Mouse (Mus musculus) 416B (cell line): ENCODE measurements at regions not wholly inside any gene's neighbourhood (a gene's known extent, or its start where the extent isn't known, plus 50 kb on each side); places are given as distances from the start of the nearest gene placed in this dataset.

Experiments used
- DNase-seq: peaks from one replicate; pipeline ENCODE4 v3.0.0; 2011; ENCODE audit warnings: low read depth

DNA sequence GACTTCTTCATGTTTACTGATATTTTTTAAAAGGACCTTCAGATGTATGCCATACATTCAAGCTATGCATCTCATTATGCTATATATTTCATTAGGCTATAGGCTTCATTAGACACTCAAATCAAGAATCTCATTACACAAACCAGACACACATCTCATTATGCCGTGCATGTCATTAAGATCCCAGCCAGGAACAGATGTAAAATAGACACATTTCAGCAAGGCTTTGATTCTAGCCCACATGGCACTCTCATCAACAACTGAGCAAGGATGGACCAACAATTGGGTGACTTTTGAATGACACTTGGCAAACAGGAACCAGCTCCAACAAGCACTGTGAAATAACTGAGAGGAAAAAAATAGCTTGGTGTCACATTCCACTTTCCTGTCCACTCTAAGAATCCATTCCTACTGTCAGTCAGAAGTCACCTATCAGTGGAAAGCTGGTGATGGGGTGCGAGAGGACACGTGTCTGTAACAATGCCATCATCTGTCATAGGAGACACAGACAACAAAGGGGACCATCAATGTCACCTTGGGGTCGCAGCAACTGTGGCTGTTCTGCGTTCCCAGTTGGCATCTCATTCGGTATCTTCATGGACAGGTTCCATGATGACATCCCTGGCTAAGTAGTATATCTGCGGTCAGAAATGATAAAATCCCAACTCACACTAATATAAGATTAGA lies 466.0 kb downstream of the Epha4 start:
- no peak for DNase-seq

- DNase-seq: no peak
These were observed 463.6 kb downstream of the Epha4 start for GRCm38 (mm10) chr1:77051239-77051638.

DNA sequence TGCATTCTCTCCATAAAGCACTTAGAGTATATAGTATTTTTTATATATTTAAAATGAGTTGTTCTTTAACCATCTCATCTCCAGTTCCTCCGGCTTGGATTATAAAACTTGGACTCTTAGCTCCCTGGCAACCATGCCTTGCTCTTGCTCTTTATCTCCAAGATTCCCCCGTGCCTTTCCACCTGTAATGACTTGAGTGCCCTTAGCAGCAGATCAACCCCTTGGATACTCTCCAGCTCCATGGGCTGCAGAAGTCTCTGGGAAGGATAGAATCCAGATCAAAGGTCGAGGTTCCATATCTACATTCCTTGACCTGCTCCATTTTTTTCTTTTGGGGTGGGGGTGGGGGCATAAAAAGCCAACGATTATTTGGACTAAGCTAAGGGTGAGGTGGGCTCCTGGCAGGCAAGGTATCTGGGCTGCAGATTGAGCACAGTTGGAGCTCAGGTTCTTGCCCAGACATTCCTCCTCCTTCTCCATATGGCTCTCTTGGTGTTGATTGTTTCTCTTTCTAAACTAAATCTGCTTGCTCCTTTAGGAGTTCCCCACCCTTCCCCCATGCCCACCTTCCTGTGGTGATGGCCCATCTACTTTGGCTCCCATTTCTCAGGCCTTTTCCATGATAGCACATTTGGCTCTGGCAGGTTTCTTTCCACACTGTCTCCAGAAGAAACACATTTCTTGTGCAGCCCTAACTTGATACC lies 460.9 kb downstream of the Epha4 start:
- DNase-seq: no peak

DNA sequence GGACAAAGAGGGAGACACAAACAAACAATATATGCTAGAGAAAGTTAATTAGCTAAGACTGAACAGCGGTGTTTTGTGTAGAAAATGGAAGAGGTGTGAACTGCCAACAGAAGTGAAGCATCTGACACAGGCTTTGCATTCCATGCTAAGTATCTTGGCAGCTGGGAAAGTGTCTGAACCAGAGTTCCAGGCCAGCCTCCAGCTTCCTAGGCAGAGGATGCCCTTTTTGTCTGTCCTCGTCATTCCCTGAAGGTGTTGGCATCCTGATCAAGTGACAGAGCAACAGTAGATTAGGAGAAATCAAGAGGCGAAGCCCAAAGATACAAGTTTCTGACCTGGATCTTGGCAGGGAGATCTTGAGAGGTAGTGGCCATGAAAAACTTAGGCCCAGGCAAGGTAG lies 452.4 kb downstream of the Epha4 start:
- DNase-seq: no peak

DNA sequence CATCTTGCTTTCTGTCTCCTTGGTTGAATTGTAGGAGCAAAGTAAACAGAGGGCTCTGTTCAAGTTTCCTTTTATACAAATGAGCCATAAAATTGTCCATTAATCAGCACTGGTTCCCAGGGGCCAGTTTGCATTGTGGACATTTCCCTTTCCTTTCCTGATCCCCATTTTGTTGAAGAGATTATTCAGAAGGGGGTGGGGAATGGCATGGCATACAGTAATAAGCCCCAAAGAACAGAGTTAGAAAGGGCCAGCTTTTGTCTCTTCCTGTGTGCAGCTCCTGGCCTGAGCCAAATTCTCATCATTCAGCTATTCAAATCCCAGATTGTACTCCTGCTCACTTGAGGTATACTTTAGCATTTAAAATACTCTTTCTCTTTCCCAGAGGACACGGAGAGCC lies 441.8 kb downstream of the Epha4 start:
- DNase-seq: no peak

DNA sequence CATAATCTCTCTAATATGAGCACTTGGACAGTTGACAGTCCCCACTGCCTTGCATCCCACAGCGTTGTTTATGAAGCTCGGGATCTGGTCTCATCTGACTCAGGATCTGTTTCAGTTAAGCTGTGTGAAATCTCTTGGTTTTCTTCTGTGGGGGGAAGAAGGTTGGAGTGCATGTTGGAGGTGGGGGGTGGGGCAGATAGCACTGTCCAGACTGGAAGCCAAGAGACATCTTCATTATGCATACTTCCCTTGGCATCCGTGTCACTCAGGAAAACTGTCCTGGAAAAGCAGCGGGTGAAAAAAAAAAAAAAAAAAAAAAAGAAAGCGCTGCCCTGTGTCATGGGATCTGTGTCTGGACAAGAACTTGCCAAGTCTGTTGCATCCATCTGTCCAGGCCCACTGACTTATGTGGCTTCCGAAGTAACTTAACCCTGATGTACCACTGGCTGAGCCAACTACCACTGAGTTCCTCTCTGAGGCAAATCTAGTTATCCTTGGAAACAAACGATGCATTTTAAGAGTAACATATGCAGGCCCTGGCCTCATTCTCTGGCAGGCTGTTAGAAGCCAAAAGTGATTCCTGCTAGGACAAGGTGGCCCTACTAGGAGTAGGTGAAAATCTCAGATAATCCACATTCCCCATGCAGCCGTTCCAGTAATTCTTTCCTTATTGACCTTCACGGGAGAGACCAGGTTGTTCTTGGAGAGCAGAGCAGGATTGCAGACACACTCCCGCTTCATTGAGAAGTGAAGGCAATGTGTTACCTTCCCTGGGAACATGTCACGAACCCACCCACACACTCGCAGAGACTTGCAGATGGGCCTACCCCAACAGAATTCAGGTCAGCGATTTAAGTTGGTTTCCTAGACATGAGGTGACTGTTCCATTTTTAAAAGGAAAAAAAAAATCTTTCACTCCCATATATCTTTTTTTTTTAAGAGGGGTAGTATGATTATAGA lies 439.7 kb downstream of the Epha4 start:
- DNase-seq: no peak

DNA sequence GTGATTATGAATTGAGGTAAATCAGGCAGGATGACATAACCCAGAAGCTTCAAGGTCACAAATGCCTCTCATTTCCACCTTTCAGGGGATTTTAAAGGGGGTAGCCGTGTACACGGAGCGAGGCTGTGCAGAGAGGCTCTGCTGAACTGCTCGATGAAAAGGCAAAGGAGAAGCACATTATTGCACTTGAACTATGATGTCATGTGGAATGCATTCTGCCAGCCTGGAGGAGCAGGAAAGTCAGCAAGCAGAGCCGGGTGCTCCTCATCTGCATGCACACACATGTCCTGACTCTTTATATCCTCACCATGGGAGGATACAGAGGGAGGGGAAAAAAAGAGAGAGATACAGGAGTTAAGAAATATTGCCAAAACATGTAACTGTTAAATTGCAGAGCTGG lies 434.1 kb downstream of the Epha4 start:
- DNase-seq: no peak

DNA sequence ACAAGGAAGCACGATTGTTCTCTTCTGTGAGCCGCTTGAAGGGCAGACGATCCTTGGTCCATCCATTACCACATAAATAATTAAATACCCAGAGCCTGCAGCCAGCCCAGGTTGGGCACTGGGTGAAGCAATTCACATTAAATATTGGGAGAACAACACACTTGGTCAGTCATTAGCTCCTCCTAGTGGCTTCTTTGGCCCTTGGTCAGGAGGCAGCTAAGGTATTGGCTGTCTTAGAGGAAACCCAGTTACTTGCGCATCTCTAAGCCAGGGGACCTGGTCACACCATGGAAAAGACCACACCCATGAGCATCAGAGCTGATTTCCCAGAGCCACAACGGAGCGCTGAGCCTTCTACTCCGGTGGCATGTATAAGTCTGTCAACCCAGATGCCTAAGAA lies 433.2 kb downstream of the Epha4 start:
- no peak for DNase-seq

DNA sequence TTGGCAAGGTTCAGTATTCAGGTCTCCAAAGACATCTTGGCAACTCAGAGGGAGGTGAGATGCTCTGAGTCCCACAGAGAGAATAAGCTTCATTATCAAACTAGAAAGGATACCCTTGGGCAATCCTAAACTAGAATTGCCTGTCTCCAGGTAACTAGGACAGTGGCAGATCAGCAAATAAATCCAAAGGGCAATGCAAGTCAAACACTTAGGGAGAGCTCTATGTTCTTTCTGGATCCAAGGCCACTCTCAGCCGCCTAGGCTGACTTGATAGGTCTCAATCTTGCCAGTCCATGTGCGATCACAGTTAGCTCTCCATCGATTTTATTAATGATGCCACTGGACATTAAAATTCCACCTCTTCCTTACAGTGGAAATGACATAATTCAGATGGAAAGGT lies 432.5 kb downstream of the Epha4 start:
- no peak for DNase-seq

DNA sequence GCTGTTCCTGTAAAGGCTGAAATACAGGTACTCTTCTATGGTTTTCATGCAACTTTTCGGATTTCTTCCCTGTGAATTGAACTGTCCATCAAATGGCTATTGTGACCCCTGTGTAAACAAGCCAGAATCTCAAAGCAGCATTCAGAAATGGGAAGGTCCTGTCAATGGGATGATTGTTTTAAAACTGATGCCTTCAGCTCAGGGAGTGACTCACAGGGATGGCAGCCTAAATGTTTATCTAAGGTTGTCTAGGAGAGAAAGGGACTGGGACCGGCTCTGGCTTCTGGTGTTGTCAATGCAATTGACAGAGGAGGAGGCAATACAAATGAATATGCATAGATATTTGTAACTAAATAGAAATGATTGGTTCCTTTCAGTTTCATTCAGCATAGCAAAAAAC lies 421.3 kb downstream of the Epha4 start:
- DNase-seq: no peak

- no peak for DNase-seq
These were observed 413.1 kb downstream of the Epha4 start for GRCm38 (mm10) chr1:77101726-77102272.

- DNase-seq: no peak
These were observed 412.3 kb downstream of the Epha4 start for GRCm38 (mm10) chr1:77102421-77103133.

DNA sequence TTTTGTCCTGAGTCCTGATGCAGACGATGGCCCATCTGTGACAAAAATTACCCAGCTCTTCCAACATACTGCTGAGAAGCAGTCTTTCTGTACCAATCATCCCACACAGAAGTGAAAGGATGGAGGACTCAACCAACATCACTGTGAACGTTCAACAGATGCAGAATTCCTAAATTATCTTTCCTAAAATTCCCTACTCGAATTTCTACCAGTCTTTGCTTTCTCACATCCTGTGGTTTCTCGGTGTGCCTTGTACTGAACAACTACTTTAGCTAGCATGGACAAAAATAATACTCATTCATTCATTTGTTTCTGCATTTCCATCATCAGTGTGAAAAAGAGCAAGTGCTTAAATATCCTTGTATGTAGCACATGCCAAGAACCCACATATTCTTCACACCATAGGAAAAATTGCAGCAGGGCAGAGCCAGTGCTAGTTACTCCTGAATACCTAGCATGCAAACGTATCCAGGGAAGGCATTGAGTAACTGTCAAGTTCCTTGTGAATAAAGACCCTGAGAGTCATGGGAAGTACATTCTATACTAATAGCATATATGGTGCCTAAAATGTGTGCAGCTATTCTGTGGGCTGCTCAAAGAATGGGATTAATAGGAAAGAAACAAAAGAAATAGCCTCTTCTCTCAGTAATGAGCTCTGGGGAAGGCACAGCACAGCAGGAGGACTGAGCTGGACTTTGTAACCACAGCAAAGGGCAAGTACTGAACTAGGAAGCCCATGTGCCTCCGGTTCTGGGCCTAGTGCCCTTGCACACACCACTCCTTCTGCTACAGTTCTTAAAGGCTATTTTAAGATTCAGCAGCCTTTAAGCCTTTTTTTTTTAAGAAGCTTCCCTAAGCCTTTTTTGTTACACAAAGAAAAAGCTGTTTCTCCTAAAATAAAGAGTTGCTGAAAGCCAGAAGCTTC lies 404.8 kb downstream of the Epha4 start:
- no peak for DNase-seq

DNA sequence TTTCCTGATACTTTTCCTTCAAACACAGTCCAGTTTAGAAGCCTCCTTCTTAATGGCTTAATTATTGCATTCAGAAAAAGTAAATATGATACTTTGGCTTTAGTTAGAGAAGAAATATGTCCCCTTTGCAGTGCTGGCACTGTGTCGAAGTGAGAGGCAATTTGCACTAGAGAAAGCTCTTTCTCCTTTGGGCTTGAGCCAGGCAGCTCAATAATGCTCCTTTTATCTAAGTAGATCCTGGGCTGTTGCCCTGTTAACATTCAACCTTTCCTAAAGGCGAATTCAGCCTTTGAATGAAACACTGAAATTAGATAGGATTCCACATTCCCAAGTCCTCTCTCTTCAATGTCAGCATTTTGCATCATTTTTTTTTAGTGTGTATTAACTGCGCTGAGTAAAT lies 386.5 kb downstream of the Epha4 start:
- DNase-seq: no peak

DNA sequence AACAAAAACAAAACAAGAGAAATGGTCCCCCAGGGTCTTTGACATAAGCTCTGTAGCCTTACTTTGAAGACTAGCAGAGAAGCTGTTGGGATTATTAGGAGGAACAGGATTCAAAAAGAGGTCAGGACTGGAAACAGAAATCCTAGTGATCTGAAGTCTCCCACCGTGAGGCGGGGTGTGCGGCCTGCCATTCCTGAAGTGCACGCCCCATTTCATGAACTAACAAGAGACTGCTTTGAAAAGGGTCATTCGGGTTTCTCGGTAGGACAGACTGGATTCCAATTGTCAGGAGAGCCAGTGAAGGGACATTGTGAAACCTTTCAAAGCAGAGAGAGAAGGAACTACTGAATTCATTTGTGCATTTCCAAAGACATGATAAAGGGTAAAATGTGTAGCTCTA lies 377.2 kb downstream of the Epha4 start:
- no peak for DNase-seq

- no peak for DNase-seq
These were observed 374.0 kb downstream of the Epha4 start for GRCm38 (mm10) chr1:77140906-77141305.

DNA sequence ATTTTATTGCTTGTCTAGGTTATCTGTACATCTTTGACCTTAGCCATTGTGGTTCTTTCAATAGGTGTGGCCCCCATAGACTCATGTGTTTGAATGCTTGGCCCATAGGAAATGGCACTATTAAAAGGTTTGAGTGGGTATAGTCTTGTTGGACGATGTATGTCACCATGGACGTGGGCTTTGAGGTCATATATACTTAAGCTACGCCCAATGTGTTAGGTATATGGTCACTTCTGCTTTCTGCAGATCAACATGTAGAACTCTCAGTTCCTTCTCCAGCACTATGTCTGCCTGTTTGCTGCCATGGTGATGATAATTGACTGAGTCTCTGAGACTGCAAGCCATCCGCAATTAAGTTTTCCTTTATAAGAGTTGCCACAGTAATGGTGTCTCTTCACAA lies 366.8 kb downstream of the Epha4 start:
- DNase-seq: no peak

DNA sequence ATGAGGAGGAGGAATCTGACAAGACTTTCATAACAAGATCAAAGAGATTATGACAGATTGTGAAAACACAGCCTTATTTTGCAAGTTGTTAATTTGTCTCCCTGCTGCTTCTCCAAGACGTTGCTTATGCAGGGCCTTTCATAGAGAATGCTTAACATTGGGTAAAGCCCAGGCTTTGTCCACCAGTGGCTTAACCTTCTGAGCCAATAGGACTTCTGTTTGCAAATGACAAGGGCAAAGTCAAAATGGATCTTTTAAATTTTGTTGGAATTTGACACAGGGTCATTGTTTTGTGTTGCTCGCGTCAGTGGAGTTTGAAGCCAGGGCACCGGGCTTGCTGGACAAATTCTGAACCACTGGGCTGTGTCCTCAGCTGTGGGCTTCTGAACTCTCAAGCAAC lies 346.6 kb downstream of the Epha4 start:
- no peak for DNase-seq

DNA sequence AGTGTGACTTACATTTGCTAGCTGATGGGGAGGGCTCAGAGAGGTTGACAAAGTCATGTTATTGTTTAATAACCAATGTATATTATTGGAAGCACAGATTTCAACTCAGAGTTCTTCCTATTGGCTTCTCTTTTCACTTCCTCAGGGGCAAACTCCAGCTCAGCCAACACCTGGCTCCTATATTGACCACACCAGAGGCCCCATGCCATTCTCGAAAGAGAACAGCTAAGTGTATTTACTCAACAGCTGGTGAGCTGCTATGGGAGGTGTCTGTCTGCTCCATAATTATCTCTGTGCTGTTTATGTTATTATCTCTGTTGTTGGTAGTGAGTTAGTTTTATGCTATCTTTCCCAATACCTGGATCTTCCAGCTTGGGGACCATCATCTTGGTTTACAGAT lies 342.4 kb downstream of the Epha4 start:
- DNase-seq: no peak

- DNase-seq: no peak
These were observed 340.1 kb downstream of the Epha4 start for GRCm38 (mm10) chr1:77174801-77175200.

- no peak for DNase-seq
These were observed 339.7 kb downstream of the Epha4 start for GRCm38 (mm10) chr1:77175214-77175613.
